Mouse (Mus musculus): ENCODE results near the gene Emc6.

DNA sequence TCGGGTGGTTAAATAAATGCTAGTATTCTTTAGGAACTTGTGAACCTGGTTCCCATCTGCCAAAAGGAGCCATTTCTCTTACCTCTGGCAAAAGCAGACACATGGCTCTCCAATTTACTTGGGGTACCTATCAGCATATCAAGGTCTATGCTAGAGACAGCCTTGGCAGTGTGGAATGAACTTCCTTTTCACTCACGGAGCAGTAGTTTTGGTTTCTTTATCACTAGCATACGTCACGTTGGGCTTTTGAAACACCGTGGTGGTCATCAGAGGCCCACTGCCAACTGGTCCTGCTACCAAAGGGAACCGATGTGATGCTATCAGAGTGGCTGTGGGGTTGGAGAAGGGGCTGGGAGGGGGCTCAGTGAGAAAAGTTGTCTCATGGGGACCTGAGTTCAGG, 43.8 kb downstream of the Emc6 start:
- no peak for TF ChIP-seq POLR2A (IDR thresholded peaks at IDR 0.05; ENCODE audit: extremely low read depth, insufficient read depth, low read length)
- TF ChIP-seq CTCF (IDR thresholded peaks at IDR 0.05; ENCODE audit: low read depth, low read length): no peak

All from liver, adult 2 months (tissue).